Mouse (Mus musculus): ENCODE data around the gene Atp5l.

The Atp5l gene

DNA sequence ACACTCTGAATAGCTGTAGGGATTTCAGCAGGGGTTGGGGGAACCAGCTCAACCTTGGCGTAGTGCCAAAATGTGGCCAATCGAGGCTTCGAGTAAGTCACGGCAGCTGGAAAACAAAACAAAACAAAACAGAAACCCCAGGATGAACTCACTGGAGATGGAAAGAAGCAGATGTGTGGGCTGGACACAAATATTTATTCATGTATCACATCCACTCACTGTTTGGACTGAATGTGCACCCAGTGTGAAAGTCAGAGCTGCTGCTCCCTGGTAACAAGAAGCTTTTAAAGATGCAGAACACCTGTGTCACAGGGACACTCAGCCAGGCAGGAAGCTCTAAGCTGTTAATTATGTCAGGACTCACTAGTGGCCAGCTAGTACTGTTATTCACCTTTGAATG lies 5.8 kb downstream of the Atp5l start:
- H3K36me3 ChIP-seq (ENCODE audit: control insufficient read depth, insufficient read depth, low read length, poor library complexity, severe bottlenecking), result 0 out of 2 replicates have a peak, but pooled peaks cover 2% of the 10 kb centered on the region
- DNase-seq (ENCODE audit: low read depth, low spot score), result no peak

DNA sequence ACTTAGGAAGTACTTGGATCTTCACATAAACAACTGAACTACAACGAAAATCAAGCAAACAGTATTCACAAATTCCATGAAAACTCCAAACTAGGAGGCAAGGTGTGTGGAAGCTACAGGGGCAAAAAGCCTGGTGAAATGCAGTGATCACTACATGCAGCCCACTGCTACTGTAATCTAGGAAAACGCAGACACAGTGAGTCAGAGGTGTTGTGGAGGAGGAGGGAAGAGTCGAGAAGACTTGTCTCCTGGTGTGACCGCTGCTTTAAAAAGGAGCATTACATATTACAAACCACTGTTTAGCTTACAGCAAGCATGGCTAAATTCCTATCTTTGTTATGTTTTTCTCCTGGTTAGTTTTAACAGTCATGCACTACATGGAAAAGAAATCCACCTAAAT lies 9.2 kb downstream of the Atp5l start:
- Histone ChIP-seq H3K27me3 (ENCODE audit: control insufficient read depth, insufficient read depth, low read length, poor library complexity, severe bottlenecking) (no peaks in the 10 kb centered on the region), H3K36me3 (ENCODE audit: control insufficient read depth, insufficient read depth, low read length, poor library complexity, severe bottlenecking) (0 out of 2 replicates have a peak, but pooled peaks cover 2% of the 10 kb centered on the region)

More for the DNA sequence above, 5.8 kb downstream of the Atp5l start:
- no peaks in the 10 kb centered on the region for H3K27me3 ChIP-seq (ENCODE audit: control insufficient read depth, insufficient read depth, low read length, poor library complexity, severe bottlenecking)

DNA sequence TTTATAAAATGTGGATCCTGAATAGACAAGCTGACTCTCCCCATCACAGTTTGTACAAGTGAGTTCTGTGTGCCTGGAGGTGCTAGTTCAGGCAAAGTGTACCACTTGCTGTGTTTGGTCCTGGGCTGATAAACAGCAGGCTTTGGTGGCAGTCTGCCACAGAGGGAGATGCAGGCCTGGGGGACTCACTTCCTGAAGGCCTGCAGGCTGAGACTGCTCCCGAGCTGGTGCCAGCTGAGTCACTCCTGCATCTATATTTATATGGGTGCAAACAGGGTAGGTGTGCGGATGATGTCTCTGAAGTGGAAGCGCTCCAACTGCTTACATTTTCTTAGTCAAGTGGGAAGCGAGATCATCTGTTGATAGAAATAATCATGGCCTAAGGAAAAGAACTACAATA lies 14.9 kb downstream of the Atp5l start:
- H3K27me3 ChIP-seq (ENCODE audit: control insufficient read depth, insufficient read depth, low read length, poor library complexity, severe bottlenecking), result no peaks in the 10 kb centered on the region
- no peak for DNase-seq (ENCODE audit: low read depth, low spot score)
- 0 out of 2 replicates have a peak, but pooled peaks cover 2% of the 10 kb centered on the region for H3K36me3 ChIP-seq (ENCODE audit: control insufficient read depth, insufficient read depth, low read length, poor library complexity, severe bottlenecking)

More for the DNA sequence above, 9.2 kb downstream of the Atp5l start:
- no peak for DNase-seq (ENCODE audit: low read depth, low spot score)

DNA sequence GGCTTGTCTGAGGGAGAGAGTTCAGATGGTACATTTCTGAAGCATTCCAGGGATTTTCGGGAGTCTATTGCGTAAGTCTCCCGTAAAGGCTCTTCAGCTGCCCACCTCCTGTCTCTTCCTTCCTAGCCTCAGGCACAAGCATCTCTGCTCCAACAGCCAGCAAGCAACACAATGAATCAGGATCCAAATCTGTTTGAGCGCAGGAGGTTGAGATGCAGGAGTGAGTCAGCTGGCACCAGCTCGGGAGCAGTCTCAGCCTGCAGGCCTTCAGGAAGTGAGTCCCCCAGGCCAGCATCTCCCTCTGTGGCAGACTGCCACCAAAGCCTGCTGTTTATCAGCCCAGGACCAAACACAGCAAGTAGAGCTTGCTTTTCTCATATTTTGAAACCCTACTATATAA lies 15.6 kb downstream of the Atp5l start:
- no peak for DNase-seq (ENCODE audit: low read depth, low spot score)
- H3K27me3 ChIP-seq (ENCODE audit: control insufficient read depth, insufficient read depth, low read length, poor library complexity, severe bottlenecking), result no peaks in the 10 kb centered on the region

DNA sequence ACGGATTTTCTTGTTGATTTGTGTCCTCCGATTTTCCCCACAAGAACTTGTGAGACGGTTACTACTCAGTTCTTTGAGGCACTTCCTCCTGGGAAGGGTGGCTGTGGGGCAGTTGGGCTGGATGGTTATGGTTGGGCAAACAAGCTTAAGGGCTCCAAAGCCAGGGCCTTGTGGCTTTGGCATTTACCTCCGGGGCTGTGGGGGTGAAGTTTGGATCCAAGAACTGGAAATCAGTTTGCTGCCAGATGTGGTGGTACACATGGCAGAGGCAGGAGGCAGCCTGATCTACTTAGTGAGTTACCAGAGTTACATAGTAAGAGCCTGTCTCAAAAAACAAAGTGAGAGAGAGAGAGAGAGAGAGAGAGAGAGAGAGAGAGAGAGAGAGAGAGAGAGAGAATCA lies 16.7 kb downstream of the Atp5l start:
- DNase-seq (ENCODE audit: low read depth, low spot score), result no peak

More for the DNA sequence above, 15.6 kb downstream of the Atp5l start:
- no peaks in the 10 kb centered on the region for H3K36me3 ChIP-seq (ENCODE audit: control insufficient read depth, insufficient read depth, low read length, poor library complexity, severe bottlenecking)

DNA sequence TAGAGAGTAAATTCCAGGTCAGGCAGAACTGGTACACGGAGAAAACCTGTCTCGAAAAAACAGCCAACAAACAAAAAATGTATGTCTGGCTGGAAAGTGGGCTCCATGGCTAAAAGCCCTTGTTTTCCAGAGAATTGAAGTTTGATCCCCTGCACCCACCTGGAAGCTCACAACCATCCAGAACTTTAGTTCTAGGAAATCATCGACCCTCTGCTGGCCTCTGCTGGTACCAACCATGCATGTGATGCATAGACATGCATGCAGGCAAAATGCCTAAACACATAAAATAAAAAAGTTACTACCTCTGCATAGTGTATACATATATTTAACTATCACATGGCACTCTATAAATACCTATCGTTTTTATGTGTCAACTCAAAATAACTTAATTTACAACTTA lies 20.1 kb downstream of the Atp5l start:
- no peaks in the 10 kb centered on the region for H3K27me3 ChIP-seq (ENCODE audit: control insufficient read depth, insufficient read depth, low read length, poor library complexity, severe bottlenecking)
- DNase-seq (ENCODE audit: low read depth, low spot score), result peak; percentile 46
- H3K36me3 ChIP-seq (ENCODE audit: control insufficient read depth, insufficient read depth, low read length, poor library complexity, severe bottlenecking), result no peaks in the 10 kb centered on the region

More for the DNA sequence above, 16.7 kb downstream of the Atp5l start:
- Histone ChIP-seq H3K27me3 (ENCODE audit: control insufficient read depth, insufficient read depth, low read length, poor library complexity, severe bottlenecking) (no peaks in the 10 kb centered on the region), H3K36me3 (ENCODE audit: control insufficient read depth, insufficient read depth, low read length, poor library complexity, severe bottlenecking) (no peaks in the 10 kb centered on the region)

DNA sequence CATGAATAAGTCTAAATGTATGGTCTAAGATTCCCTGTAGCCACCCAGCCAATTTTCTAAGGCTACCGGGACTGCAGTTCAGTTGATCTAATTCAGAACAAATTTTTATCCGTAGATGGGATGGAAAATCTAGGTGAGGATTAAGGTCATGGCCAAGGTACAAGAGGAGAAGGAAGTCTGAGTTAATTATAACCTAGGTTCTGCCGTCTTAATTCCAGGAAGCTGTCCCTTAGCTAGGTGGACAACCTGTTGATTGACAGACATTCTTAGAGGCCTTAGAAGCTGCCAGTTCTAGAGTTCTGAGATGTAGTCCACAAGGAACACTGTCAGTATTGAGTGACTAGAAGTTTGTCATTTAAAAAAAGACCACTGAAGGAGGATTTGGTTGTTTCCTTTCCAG lies 20.8 kb downstream of the Atp5l start:
- DNase-seq (ENCODE audit: low read depth, low spot score), result no peak
- H3K36me3 ChIP-seq (ENCODE audit: control insufficient read depth, insufficient read depth, low read length, poor library complexity, severe bottlenecking), result no peaks in the 10 kb centered on the region

DNA sequence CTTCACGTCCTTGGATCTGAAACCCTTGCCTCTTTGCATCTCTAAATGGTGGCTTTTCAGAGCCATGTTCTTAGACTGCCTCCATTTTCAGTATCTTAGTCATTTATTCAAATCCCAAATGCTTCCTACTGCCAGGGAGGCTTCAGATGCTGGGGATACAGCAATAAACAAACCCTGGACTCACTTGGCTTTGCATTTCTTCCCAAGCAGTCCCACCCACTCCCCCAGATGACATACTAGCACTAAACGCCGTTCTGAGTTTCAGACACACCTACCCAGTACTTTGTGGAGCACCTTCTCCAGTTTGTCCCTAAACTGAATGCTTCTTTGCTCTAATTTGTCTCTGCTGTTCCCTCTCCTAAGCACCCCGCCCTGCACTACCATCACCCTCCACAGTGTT lies 23.5 kb downstream of the Atp5l start:
- Histone ChIP-seq H3K36me3 (ENCODE audit: control insufficient read depth, insufficient read depth, low read length, poor library complexity, severe bottlenecking) (no peaks in the 10 kb centered on the region), H3K27me3 (ENCODE audit: control insufficient read depth, insufficient read depth, low read length, poor library complexity, severe bottlenecking) (no peaks in the 10 kb centered on the region)
- no peak for DNase-seq (ENCODE audit: low read depth, low spot score)

More for the DNA sequence above, 20.8 kb downstream of the Atp5l start:
- H3K27me3 ChIP-seq (ENCODE audit: control insufficient read depth, insufficient read depth, low read length, poor library complexity, severe bottlenecking), result no peaks in the 10 kb centered on the region

DNA sequence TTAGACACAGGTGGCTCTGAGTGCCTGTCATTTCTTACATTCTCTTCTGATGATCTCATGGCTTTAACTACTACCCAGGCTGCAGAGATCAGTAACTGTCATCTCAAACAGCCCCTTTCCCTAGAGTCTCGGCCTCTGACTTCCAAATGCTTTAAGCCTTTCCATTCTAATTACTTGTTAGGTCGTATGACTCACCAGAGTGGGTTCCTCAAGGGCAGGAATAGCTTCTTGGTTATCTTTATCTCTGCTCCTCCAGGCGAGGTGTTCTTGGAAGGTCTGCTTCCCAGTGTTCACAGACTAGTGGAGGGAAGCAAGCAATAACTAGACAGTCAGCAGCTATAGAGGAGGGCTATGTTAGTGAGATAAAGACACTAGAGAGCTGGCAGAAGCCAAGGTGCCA lies 27.9 kb downstream of the Atp5l start:
- Histone ChIP-seq H3K27me3 (ENCODE audit: control insufficient read depth, insufficient read depth, low read length, poor library complexity, severe bottlenecking) (no peaks in the 10 kb centered on the region), H3K36me3 (ENCODE audit: control insufficient read depth, insufficient read depth, low read length, poor library complexity, severe bottlenecking) (no peaks in the 10 kb centered on the region)
- no peak for DNase-seq (ENCODE audit: low read depth, low spot score)

DNA sequence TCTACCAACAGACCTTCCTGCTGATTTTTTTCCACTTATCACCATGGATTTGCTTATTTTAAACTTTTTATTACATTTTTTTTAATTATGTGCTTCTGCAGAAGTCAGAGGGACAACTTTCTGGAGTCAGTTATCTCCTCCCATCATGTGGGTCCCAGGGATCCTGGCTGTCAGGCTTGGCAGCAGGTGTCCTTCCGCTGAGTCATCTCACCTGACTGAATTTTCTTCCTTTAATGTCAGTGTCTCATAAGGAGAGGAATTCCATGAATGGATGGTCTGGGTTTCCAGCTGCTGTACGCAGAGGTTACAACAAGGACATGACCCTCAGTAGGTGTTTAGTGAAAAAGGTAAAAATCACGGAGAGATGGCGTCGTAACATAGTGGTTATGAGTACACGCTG lies 29.3 kb downstream of the Atp5l start:
- Histone ChIP-seq H3K27me3 (ENCODE audit: control insufficient read depth, insufficient read depth, low read length, poor library complexity, severe bottlenecking) (no peaks in the 10 kb centered on the region), H3K36me3 (ENCODE audit: control insufficient read depth, insufficient read depth, low read length, poor library complexity, severe bottlenecking) (no peaks in the 10 kb centered on the region)
- no peak for DNase-seq (ENCODE audit: low read depth, low spot score)

DNA sequence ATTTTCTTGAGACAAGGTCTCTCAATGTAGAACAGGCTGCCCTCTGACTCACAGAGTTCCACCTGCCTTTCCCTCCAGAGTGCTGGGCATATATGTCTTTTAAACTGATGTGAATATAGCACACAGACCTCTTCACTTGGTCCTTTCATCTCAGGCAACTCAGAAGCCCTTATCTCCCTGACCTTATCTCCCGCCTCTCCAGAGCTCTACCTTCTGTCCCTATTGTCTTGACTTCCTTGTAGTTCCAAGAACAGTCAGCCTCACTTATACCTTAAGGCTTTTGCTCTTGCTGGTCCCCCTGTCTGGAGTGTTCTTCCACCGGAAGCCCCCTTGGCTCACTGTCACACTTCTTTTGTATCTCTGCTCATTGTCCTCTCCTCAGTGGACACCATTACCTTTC lies 30.4 kb downstream of the Atp5l start:
- no peaks in the 10 kb centered on the region for H3K27me3 ChIP-seq (ENCODE audit: control insufficient read depth, insufficient read depth, low read length, poor library complexity, severe bottlenecking)
- H3K36me3 ChIP-seq (ENCODE audit: control insufficient read depth, insufficient read depth, low read length, poor library complexity, severe bottlenecking), result no peaks in the 10 kb centered on the region
- DNase-seq (ENCODE audit: low read depth, low spot score), result no peak

DNA sequence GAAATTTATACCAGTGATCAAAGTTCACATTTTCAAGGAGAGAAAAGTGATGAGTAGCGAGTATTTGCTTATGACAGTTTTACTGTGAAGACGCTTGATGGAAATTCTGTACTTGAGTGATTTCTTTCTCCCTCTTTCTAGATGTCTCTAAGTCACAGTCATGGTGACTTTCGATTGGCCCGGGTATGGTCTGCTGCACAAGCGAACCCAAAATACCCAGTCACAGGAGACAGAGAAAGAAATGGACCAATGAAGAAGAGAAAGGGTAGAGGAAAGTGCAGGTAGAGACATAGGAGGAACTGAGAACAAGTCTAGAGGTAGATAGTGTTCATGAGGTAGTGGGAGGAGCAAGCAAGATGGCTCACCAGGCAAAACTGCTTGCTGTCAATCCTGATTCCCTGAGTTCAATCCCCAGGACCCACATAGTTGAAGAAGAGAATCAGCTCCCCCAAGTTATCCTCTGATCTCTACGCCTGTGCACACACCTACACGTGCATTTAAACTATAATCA lies 32.4 kb downstream of the Atp5l start:
- DNase-seq (ENCODE audit: low read depth, low spot score), result peak; percentile 69
- H3K27me3 ChIP-seq (ENCODE audit: control insufficient read depth, insufficient read depth, low read length, poor library complexity, severe bottlenecking), result no peaks in the 10 kb centered on the region

DNA sequence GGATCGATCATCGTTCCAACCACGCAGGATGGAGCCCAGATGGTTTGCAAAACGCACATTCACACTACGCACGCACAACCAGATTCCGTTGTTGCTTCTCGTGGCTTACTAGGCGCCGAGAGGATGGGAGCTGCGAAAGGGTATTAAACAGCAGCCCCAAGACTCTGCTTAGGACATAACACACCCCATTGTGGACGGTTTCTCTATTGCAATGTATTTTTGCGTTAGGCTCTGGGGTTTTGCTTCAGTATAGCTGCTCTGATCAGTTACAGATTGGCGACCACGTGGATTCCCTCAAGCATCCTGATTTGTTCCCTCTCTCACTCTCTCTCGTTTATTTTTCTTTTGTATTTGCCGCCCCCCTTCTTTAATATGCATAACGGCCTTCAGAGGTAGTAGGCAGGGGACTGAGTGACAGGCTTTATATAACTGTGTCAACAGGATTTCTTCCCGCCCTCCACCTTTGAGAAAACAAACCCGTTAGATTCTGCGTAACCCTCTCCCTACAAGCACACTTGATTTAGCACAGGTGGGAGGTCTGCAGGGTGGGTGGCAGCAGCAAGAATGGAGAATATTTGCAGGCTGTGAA lies 37.5 kb downstream of the Atp5l start:
- DNase-seq (ENCODE audit: low read depth, low spot score), result peak; percentile 64
- Histone ChIP-seq H3K27me3 (ENCODE audit: control insufficient read depth, insufficient read depth, low read length, poor library complexity, severe bottlenecking) (no peaks in the 10 kb centered on the region), H3K36me3 (ENCODE audit: control insufficient read depth, insufficient read depth, low read length, poor library complexity, severe bottlenecking) (no peaks in the 10 kb centered on the region)

More for the DNA sequence above, 32.4 kb downstream of the Atp5l start:
- H3K36me3 ChIP-seq (ENCODE audit: control insufficient read depth, insufficient read depth, low read length, poor library complexity, severe bottlenecking), result no peaks in the 10 kb centered on the region

DNA sequence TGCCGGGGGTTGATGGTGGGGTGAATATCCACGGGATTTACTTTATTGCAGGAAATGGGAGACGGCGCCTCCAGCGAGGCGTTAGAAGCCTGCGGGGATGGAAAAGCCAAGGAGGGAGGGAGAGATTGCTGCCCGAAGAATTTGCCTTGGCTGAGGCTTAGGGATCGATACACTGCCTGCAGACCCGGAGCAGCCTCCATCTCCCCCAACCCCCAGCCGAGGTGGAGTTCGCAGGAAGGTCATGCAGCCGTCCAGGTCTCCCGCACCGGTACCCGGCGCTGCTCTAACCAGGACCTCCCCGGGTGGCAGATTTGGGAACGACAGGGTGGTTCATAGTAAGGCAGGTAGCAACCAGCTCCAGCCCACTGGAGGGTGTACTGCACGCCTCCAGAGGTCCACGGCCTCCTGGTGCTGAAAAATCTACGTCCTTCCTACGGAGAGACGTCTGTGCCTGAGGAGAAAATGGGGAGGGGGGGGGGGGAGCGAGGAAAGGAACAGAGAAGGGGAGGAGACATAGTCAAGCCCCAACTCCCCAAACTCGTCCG lies 38.0 kb downstream of the Atp5l start:
- no peaks in the 10 kb centered on the region; the same call in 1 of the 2 replicates for H3K36me3 ChIP-seq (ENCODE audit: control insufficient read depth, insufficient read depth, low read length, poor library complexity, severe bottlenecking)

DNA sequence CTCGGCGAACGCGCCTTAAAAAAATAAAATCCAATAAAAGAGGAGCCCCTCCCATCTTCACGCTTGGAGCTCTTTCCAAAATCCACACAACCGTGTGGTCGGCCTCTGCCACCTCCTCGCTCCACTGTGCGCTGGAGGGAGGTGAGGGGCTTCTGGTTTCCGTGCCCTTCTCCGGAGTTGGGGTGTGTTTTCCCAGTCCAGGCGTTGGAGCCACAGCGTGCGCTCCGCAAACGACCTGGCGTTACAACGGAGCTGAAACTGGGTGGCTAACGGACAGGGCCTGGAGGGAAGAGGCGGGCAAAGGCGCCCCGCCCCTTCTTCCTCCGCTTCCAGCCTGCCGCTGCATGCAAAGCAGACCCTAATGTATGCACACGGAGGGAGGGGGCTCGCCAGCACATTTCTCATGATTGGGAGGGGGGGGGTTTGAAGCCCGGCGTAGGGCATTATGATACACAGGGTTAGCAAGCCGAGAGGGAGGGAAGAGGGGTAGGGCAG lies 38.6 kb downstream of the Atp5l start:
- DNase-seq (ENCODE audit: low read depth, low spot score), result peak; percentile 72
- Histone ChIP-seq H3K36me3 (ENCODE audit: control insufficient read depth, insufficient read depth, low read length, poor library complexity, severe bottlenecking) (no peaks in the 10 kb centered on the region; the same call in 1 of the 2 replicates), H3K27me3 (ENCODE audit: control insufficient read depth, insufficient read depth, low read length, poor library complexity, severe bottlenecking) (no peaks in the 10 kb centered on the region)

More for the DNA sequence above, 38.0 kb downstream of the Atp5l start:
- no peaks in the 10 kb centered on the region for H3K27me3 ChIP-seq (ENCODE audit: control insufficient read depth, insufficient read depth, low read length, poor library complexity, severe bottlenecking)
- DNase-seq (ENCODE audit: low read depth, low spot score), result peak; percentile 77
